Mouse (Mus musculus) layer of hippocampus, adult 8-10 months (tissue): ENCODE results near the gene Bmper. TPM values are rescaled to one million over a fixed set of nuclear protein-coding genes. Genes with fewer than 3 reads are reported as not detected.

Experiments
- DNase-seq, 2 experiments: peaks; one replicate each; pipeline ENCODE4 v3.0.0; 2022; ENCODE audit warnings: low spot score in 2 of 2
- total RNA-seq, 4 experiments: library from RNA; stranded (reverse); gene quantifications; 2 replicates each; pipeline ENCODE4 v1.2.4; 2022

Bmper gene
- total RNA-seq = 1 to 10 TPM; 4.9 to 7.0 (median 5.2) TPM

DNA sequence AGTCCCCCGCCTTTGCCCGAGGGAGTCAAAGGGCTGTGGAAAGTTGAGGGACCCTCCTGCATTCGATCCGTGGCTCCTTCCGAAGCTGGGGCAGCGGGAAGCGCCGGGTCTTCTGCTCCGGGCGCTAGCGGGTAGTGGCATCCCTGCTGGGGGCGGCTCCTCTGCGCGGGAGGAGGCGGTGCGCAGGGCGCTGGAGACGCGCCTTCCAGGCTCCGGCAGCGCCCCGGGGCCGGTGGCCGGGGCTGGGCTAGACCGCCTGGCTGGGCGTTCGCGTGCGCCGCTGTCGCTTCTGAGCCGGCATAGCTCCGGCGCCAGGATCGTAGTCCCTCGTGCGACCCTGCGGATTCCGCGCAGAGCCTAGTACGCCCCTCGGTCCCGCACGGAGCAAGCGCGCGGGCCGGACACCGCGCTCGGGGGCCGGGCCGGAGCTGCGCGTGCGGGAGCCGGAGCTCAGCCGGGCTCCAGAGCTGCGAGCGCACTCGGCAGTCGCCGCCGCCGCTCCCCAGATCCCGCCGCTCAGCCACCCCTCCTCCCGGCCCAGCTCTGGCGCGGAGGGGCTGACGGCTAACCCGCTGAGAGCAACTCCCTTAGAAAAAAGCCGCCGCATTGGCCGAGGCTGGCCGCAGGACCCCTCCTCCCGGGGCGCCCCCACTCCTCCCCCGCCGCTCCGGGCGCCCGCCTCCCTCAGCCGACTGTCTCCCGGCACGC, at the start of gene Bmper:
Gene Bmper (plus strand): TSS at position 236 of the 708 bp plus-strand sequence.
- DNase-seq = peak in 1 of 2 experiments; percentile 16

DNA sequence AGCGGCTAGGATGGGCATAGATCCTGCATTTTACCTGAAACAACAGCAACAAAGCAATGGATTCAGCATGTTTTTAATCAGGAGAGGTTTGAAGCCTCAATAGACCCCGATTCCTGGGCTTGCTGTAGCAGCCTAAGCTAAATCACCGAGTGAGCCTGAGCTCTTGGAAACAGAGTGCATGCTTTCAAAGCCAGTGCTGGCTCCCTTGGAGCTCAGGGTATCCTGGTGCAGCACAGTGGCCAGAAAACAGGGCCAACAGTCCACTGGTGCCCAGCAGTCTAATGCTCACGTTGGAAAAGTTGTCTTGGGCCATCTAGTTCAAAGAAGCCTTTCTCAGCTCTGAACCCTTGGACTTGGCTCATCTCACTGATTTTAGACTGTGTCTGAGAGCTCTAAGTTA, 45.4 kb upstream of the Bmper start:
- DNase-seq = peak; percentile 21 to 22

GRCm38 (mm10) chr9:23187181-23187580, 35.7 kb upstream of the Bmper start:
- DNase-seq = no peak

- no peak for DNase-seq
Observed at GRCm38 (mm10) chr9:23188136-23188535, 34.7 kb upstream of the Bmper start.

DNA sequence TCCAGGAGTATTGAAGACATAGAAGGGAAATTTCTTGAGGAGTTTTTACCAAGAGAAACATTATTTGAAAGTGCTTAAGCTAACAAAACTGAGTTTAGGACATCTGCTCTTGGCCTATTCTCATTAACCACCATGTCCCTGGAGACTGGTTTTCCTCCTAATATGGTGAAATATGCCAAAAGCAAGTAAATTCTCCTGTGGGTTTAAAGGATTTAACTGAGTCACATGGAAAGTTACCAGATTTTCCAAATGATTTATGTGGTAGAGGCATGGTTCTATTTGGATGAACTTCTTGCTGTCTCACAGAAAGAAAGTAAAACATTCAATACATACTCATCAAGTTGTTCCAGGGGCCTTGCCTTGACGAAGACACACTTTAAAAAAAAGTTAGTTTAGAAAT, 31.9 kb upstream of the Bmper start:
- no peak for DNase-seq

GRCm38 (mm10) chr9:23191431-23191830, 31.4 kb upstream of the Bmper start:
- DNase-seq = no peak

GRCm38 (mm10) chr9:23192567-23193331, 30.1 kb upstream of the Bmper start:
- DNase-seq = no peak

- DNase-seq = no peak
Observed at GRCm38 (mm10) chr9:23198996-23199395, 23.9 kb upstream of the Bmper start.

GRCm38 (mm10) chr9:23199841-23200240, 23.0 kb upstream of the Bmper start:
- no peak for DNase-seq

DNA sequence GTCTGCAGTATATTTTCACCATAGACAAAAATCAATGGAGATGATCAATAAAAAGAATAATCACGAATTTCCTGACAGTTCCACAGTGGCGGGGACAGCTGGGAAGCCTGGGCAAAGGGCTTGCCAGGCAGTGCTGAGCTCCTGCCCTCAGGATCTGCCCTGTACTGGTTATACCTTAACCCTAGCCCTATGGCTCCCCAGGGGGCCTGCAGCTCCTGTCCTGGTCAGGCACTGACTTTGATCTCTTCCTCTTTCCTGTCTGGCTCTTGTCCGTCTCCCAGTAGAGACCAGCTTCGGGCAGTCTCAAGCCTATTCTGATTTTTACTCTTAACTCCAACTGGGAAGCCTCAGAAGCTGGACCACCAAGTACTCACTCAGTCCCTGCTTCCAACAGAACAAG, 22.0 kb upstream of the Bmper start:
- DNase-seq = no peak

- no peak for DNase-seq
Observed at GRCm38 (mm10) chr9:23202431-23202830, 20.4 kb upstream of the Bmper start.

DNA sequence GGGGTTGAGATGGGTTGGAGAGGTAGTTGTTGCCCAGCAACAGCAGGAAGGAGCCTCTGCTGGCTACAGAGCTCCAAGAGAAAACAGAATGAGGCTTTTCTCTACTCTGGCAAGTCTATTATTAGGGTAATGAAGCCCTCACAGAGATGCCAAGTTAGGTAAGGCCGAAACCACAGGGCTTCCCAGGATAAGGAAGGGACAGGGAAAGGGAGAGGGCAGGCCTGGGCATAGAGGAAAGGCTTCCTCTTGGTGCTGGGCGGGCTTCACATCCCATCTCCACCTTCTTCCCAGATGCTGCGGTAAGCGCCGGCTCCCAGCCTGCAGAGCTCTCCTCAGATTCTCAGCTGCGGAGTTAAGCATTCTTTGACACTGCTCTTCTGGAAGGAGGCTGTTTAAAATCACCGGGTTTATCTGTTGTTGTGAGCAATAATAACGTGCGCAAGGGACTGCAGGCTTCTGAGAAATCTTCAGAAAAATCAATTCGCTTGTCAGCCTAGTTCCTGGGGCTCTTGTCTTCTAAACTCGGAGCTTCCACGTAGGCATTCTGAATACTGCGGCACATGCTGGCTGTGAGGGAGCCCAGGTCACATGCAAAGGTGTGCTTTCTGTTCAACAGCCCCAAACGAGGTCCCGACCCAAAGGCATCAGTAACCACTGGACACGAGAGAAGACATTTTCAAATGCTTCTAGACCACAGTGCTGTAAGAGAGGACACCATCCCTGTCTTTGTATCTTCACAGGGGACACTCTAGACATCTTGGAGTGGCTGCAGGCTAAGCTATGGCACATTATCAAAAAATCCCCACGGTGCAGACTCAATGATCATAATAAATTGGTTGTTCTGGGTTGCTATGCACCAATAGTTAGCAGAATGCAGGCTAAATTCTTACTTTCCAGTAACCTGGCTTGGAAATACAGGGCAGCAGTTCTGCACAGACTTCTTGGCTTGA, 18.3 kb upstream of the Bmper start:
- DNase-seq = no peak

DNA sequence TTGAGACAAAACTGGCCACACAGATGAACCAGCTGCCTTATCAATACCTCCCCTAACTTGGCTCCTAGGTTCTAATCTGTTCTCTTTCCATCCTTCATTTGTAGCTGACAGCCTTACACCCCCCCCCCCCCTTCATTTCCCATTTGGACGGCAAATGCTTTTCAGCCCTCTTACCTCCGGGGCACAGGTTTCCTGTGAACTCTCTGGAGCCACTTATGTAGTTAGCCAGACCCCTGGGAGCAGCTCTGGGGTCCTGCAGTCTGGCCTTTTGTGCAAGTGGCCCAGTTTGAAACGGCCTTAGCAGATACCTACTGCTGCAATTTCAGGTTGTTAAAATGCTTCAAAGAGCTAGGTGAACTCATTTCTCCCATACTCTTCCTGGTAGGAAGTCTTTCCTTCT, 17.6 kb upstream of the Bmper start:
- no peak for DNase-seq

- no peak for DNase-seq
Observed at GRCm38 (mm10) chr9:23205757-23206156, 17.1 kb upstream of the Bmper start.

DNA sequence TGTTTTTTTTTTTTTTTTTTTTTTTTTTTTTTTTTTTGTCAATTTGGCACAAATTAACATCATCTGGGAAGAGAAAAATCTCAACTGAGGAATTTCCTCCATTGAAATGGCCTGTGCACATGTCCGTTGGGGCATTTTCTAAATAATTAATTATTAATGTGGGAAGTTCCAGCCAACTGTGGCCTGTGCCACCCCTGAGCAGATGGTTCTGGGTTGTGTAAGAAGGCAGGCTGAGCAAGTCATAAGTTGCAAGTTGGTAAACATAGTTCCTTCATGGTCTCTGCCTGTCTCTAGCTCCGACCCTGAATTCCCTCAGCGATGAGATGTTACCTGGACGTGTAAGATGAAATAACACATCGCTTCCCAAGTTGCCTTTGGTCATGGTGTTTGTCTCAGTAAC, 16.7 kb upstream of the Bmper start:
- no peak for DNase-seq

GRCm38 (mm10) chr9:23212303-23212702, 10.6 kb upstream of the Bmper start:
- peak; percentile 55 to 80 for DNase-seq

DNA sequence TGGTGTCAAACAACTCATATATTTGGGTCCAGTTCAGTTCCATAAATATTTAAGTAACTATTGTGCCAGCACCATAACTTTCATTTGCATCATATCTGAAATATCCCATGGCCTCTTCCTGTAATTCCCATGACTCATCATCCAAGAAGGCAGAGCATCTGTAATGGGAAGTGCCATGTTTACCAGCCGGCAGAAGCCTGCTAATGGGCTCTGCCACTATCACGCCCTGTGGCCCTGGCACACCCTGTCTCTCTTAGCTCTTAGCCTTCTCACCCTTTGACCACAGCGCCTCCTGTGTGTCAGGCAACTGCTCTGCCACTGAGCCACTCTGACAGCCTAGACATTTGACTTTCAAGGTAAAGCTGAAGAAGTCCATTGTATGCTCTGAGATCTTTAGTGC, 3.1 kb upstream of the Bmper start:
- no peak for DNase-seq

DNA sequence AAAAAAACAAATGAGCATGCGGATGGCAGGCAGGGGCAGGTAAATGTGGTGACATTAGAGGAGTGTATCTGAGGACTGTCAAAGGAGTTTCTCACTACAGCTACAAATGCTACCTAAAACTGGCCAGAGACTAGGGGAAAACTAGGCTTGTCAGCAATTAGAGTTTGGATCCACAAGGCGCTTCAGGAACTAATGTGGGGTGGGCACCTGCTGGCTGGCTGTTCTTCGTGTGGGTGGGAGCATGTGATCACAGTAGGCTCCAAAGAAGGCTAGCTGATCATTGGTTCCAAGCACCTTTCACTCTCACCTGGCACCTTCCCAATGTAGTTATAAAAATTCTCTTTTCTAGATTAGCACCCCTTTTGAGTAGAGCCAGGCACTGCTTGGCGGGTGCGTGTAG, 900 bp upstream of the Bmper start:
- no peak for DNase-seq

DNA sequence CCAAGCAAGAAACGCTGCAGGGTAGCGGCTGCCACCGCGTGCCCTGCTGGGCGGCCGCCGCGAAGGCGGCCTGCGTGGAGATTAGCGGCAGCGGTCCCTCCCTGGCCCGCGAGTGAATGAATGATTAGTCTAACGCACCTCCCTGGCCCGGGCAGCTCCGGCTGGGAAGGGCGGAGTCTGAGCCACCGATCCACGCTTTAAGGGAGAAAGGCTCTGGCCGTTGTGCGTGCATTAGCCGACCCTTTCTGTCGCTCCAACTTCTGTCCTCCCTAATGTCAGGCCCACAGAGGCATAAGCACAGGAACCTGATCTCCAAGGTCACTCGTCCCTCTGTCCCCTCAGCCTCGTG, 410 bp upstream of the Bmper start:
- no peak for DNase-seq

- DNase-seq = no peak
Observed at GRCm38 (mm10) chr9:23223549-23224077, 737 bp downstream of the Bmper start.

GRCm38 (mm10) chr9:23233464-23234121, 10.7 kb downstream of the Bmper start:
- DNase-seq = no peak
